Mouse (Mus musculus) hindbrain, embryonic 15.5 days (tissue): ENCODE measurements at regions not wholly inside any gene's neighbourhood (a gene's known extent, or its start where the extent isn't known, plus 50 kb on each side); places are given as distances from the start of the nearest gene placed in this dataset.

ENCODE experiments used
- ATAC-seq: fragments of 200-750 bp; cut with Nextera tagmentation; 2 replicates; pipeline ENCODE4 v1.8.0; 2017; ENCODE audit warnings: low read depth, moderate number of reproducible peaks, moderate TSS enrichment; ENCODE audit not compliant: low FRiP score
- H3K27ac ChIP-seq: fragments of 300-500 bp; sonication (generic); replicated peaks from 2 replicates; pipeline ENCODE4 v1.5.1; 2015; ENCODE audit warnings: mild to moderate bottlenecking, inconsistent platforms
- H3K27me3 ChIP-seq: fragments of 300-500 bp; sonication (generic); 2 replicates; pipeline ENCODE4 v1.6.1; 2015; ENCODE audit warnings: control low read depth, inconsistent platforms
- H3K36me3 ChIP-seq: fragments of 300-500 bp; sonication (generic); 2 replicates; pipeline ENCODE4 v1.6.1; 2015; ENCODE audit warnings: control low read depth, inconsistent platforms
- H3K4me1 ChIP-seq: fragments of 300-500 bp; sonication (generic); replicated peaks from 2 replicates; pipeline ENCODE4 v1.6.1; 2015; ENCODE audit warnings: control low read depth, inconsistent platforms
- H3K4me2 ChIP-seq: fragments of 300-500 bp; sonication (generic); 2 replicates; pipeline ENCODE4 v1.6.1; 2015; ENCODE audit warnings: moderate library complexity, mild to moderate bottlenecking, inconsistent platforms
- H3K4me3 ChIP-seq: fragments of 300-500 bp; sonication (generic); 2 replicates; pipeline ENCODE4 v1.5.1; 2015; ENCODE audit warnings: mild to moderate bottlenecking, inconsistent platforms
- H3K9ac ChIP-seq: fragments of 300-500 bp; sonication (generic); 2 replicates; pipeline ENCODE4 v1.6.1; 2015; ENCODE audit warnings: inconsistent platforms
- H3K9me3 ChIP-seq: fragments of 300-500 bp; sonication (generic); 2 replicates; pipeline ENCODE4 v1.6.1; 2016; ENCODE audit warnings: control low read depth, inconsistent platforms
- WGBS: fragments of 180-500 bp; shearing (Covaris S2); methylation state at CpG from one replicate; pipeline ENCODE4 v1.1.7; 2015; 5-methylcytosine and 5-hydroxymethylcytosine counted together

GRCm38 (mm10) chr17:10105299-10105698 is 214.4 kb downstream of the Qk start:
- Histone ChIP-seq H3K9me3 (no peaks in the 10 kb centered on the region), H3K36me3 (no peaks in the 10 kb centered on the region), H3K4me2 (no peak overlapping the region), H3K27me3 (no peaks in the 10 kb centered on the region), H3K9ac (no peak overlapping the region), H3K27ac (no peak overlapping the region), H3K4me3 (no peak overlapping the region), H3K4me1 (no peaks in the 10 kb centered on the region)
- WGBS: 77% methylated on average over 3 of the region's 3 CpGs
- no peak for ATAC-seq

GRCm38 (mm10) chr17:10098199-10098598 is 221.5 kb downstream of the Qk start:
- ATAC-seq: no peak
- H3K27me3 ChIP-seq: no peaks in the 10 kb centered on the region
- no peaks in the 10 kb centered on the region for H3K9me3 ChIP-seq
- H3K4me2 ChIP-seq: no peak overlapping the region
- no peak overlapping the region for H3K4me3 ChIP-seq
- H3K4me1 ChIP-seq: 0 out of 2 replicates have a peak, but pooled peaks cover 3% of the 10 kb centered on the region
- no peak overlapping the region for H3K27ac ChIP-seq
- H3K9ac ChIP-seq: no peak overlapping the region
- H3K36me3 ChIP-seq: no peaks in the 10 kb centered on the region
- WGBS: 66% methylated on average over 4 of the region's 4 CpGs

DNA sequence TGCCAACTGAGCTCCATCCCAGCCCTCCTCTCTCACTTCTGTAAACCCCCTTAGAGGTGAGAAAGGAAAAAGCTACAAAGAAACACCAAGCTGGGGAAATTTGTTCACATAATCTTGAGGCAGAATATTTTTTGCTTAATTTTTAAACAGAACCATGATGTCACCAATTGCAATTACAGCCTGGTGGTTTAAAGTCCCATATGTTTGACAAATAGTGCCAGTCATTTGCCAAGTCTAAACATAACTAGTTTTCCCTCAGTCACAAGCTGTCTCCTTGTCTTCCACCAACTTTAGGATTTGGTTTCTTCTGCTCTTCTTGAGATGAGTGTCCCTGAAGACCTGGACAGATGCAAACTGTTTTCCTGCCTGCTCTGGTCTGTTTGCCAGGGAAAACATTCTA is 222.0 kb downstream of the Qk start:
- Histone ChIP-seq H3K4me3 (no peak overlapping the region), H3K4me1 (0 out of 2 replicates have a peak, but pooled peaks cover 3% of the 10 kb centered on the region), H3K9ac (no peak overlapping the region), H3K27ac (no peak overlapping the region), H3K9me3 (no peaks in the 10 kb centered on the region), H3K27me3 (no peaks in the 10 kb centered on the region), H3K4me2 (no peak overlapping the region), H3K36me3 (no peaks in the 10 kb centered on the region)
- ATAC-seq: no peak

DNA sequence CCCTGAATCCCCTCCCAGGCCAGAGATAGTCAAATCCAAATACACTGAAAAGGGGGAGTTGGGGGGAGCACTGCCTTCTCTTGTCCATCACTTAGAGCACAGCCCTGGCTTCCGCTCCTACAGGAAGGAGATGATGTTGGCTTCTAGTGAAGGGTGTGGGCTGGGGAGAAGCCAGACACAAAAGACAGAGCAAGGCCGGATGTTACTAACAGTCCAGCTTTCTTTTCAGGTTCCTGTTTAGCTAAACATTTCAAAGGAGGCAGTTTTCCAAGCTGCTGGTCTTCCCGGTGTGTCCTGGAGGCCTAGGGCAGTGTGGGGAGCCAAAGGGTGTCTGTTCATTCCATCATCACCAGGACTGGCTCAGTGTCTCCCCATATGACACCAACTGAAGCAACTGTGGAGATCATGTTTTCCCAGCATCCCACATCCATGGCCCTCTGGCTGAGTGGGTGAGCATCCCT is 223.8 kb downstream of the Qk start:
- H3K27ac ChIP-seq: no peak overlapping the region
- no peaks in the 10 kb centered on the region for H3K9me3 ChIP-seq
- no peak for ATAC-seq

DNA sequence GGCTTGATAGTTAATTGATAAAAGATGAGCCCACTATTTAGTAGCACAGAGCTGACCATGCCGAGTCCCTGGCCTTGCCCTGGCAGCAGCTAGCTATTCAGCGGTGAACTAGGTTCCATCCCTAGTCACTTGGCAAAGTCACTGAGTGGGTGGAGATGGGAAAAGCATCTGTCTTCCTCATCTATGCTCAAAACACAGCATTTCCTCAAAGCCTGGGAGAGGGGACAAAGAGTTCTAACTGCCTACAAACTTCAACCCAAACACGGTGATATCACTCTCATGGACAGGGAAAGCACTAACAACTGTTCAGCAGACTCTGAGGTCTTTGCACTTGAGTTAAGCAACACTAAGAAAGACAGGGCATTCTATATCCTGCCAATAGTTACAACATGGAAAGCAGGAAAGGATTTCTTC is 225.5 kb downstream of the Qk start:
- 80% methylated on average over 3 of the region's 3 CpGs for WGBS
- Histone ChIP-seq H3K4me1 (0 out of 2 replicates have a peak, but pooled peaks cover 3% of the 10 kb centered on the region), H3K4me3 (no peak overlapping the region)

More for the DNA sequence above, 223.8 kb downstream of the Qk start:
- 81% methylated on average over 3 of the region's 3 CpGs for WGBS
- Histone ChIP-seq H3K4me1 (0 out of 2 replicates have a peak, but pooled peaks cover 3% of the 10 kb centered on the region), H3K36me3 (no peaks in the 10 kb centered on the region), H3K27me3 (no peaks in the 10 kb centered on the region), H3K4me3 (no peak overlapping the region), H3K4me2 (no peak overlapping the region), H3K9ac (no peak overlapping the region)

DNA sequence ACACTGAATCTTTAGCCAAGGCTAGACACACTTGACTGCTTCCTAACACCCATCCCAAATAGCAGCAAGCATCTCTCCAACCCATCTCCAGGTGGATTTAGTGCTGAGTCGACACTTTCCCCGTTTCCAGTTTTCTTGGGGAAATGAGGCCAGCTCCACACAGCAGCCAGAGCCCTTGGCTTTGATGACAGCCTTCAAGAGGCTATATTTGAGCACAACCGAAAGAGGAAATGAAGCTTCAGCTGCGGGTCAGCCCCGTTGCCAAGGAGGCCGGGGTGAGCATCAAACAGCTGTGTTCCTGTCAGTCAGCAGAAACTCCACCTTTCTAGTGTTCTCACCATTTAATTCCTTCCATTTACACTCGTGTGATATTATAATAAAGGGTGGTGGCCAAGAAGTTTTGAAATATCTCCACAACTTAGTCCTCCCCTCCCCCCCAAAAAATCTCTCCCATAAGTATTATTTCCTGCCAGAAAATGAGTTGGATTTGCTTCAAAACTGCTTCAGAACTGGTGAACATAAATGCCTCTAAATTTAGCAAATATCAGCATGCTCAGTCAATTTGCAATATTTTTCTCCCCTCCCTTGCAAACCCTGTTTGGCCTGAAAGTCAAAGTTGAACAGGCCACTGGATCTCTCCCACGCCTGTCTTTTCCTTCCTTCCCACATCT is 226.1 kb downstream of the Qk start:
- ATAC-seq: no peak
- no peaks in the 10 kb centered on the region for H3K27me3 ChIP-seq

More for the DNA sequence above, 225.5 kb downstream of the Qk start:
- H3K9ac ChIP-seq: no peak overlapping the region
- H3K27me3 ChIP-seq: no peaks in the 10 kb centered on the region
- no peak for ATAC-seq
- H3K27ac ChIP-seq: no peak overlapping the region
- no peaks in the 10 kb centered on the region for H3K9me3 ChIP-seq
- no peak overlapping the region for H3K4me2 ChIP-seq
- H3K36me3 ChIP-seq: no peaks in the 10 kb centered on the region

GRCm38 (mm10) chr17:10087192-10087886 is 232.3 kb downstream of the Qk start:
- no peak for ATAC-seq

More for the DNA sequence above, 226.1 kb downstream of the Qk start:
- 74% methylated on average over 8 of the region's 8 CpGs for WGBS
- H3K36me3 ChIP-seq: no peaks in the 10 kb centered on the region
- no peak overlapping the region for H3K4me3 ChIP-seq
- H3K4me1 ChIP-seq: 0 out of 2 replicates have a peak, but pooled peaks cover 3% of the 10 kb centered on the region
- no peaks in the 10 kb centered on the region for H3K9me3 ChIP-seq
- H3K4me2 ChIP-seq: no peak overlapping the region
- H3K9ac ChIP-seq: no peak overlapping the region
- H3K27ac ChIP-seq: no peak overlapping the region

GRCm38 (mm10) chr17:10086558-10086957 is 233.1 kb downstream of the Qk start:
- no peak for ATAC-seq
- Histone ChIP-seq H3K9me3 (no peaks in the 10 kb centered on the region), H3K36me3 (no peaks in the 10 kb centered on the region), H3K4me2 (no peak overlapping the region), H3K9ac (no peak overlapping the region), H3K4me3 (no peak overlapping the region), H3K27ac (no peak overlapping the region), H3K27me3 (no peaks in the 10 kb centered on the region), H3K4me1 (no peaks in the 10 kb centered on the region)
- WGBS: 88% methylated on average over 2 of the region's 2 CpGs

More at GRCm38 (mm10) chr17:10087192-10087886, 232.3 kb downstream of the Qk start:
- Histone ChIP-seq H3K27ac (no peak overlapping the region), H3K4me3 (no peak overlapping the region), H3K9me3 (no peaks in the 10 kb centered on the region), H3K27me3 (no peaks in the 10 kb centered on the region), H3K4me1 (no peaks in the 10 kb centered on the region), H3K4me2 (no peak overlapping the region), H3K36me3 (no peaks in the 10 kb centered on the region), H3K9ac (no peak overlapping the region)
- WGBS: 82% methylated on average over 7 of the region's 7 CpGs

- no peak overlapping the region for H3K9ac ChIP-seq
- ATAC-seq: no peak
- H3K4me1 ChIP-seq: no peaks in the 10 kb centered on the region
- H3K27ac ChIP-seq: no peak overlapping the region
- 65% methylated on average over 2 of the region's 2 CpGs for WGBS
- no peak overlapping the region for H3K4me2 ChIP-seq
- no peaks in the 10 kb centered on the region for H3K36me3 ChIP-seq
- H3K27me3 ChIP-seq: no peaks in the 10 kb centered on the region
- no peaks in the 10 kb centered on the region for H3K9me3 ChIP-seq
- H3K4me3 ChIP-seq: no peak overlapping the region
These were observed 233.5 kb downstream of the Qk start for GRCm38 (mm10) chr17:10086132-10086531.

DNA sequence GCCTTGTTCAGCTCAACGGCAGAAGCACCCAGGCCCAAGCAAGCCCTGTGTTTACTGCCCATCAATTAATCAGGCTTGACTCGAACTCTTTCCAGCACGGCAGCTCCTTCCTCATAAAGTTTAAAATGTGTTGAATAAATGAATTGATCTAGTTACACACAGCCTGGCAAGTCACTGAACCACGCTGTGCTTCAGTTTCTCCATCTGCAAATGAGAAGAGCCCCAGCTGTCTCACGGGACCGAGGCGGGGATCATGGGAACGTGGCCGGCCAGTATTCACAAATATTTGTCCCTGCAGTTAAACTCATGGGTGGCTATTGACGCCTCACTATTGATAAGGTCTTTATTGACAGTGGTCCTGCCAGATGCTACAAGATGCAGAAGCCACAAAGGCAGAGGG is 237.9 kb downstream of the Qk start:
- Histone ChIP-seq H3K9ac (no peak overlapping the region), H3K4me1 (0 out of 2 replicates have a peak, but pooled peaks cover 7% of the 10 kb centered on the region), H3K27me3 (no peaks in the 10 kb centered on the region), H3K4me2 (no peak overlapping the region), H3K27ac (no peak overlapping the region), H3K36me3 (no peaks in the 10 kb centered on the region), H3K4me3 (no peak overlapping the region), H3K9me3 (no peaks in the 10 kb centered on the region)
- 43% methylated on average over 10 of the region's 10 CpGs for WGBS
- ATAC-seq: no peak

- peak; percentile 63; the same call in 1 of the 2 replicates for ATAC-seq
- H3K9me3 ChIP-seq: no peaks in the 10 kb centered on the region
- no peaks in the 10 kb centered on the region for H3K36me3 ChIP-seq
- no peak overlapping the region for H3K4me2 ChIP-seq
- no peaks in the 10 kb centered on the region for H3K27me3 ChIP-seq
- no peak overlapping the region for H3K9ac ChIP-seq
- 0 out of 2 replicates have a peak, but pooled peaks cover 7% of the 10 kb centered on the region for H3K4me1 ChIP-seq
- H3K27ac ChIP-seq: no peak overlapping the region
- WGBS: 71% methylated on average over 15 of the region's 15 CpGs
- H3K4me3 ChIP-seq: no peak overlapping the region
These were observed 239.6 kb downstream of the Qk start for GRCm38 (mm10) chr17:10079853-10080650.
